Mouse (Mus musculus) MEL-GATA-1-ER (cell line): ENCODE results near the gene Plcl1.

Source experiments
- DNase-seq: peaks from one replicate; pipeline ENCODE4 v3.0.0-alpha.2; 2012; ENCODE audit warnings: low read depth; ENCODE audit errors: extremely low read depth

Plcl1 gene

DNA sequence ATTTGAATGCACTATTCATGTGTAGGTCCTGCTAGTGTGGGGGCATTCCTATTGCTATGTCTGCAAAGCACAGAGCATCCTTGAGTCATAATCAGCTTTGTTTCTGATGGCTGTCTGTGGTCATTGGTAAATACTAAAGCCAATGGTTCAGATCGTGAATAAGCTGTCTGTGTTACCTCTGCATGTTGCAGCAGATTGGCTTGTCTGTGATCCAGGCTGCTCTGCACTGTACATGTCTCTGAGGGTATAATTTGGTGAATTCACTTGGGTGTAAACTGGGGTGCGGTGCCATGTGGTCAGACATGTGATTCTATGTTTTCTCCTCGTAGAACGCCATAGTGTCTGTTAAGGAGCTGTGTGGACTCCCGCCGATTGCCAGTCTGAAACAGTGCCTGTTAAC lies 295.9 kb downstream of the Plcl1 start:
- DNase-seq: no peak

DNA sequence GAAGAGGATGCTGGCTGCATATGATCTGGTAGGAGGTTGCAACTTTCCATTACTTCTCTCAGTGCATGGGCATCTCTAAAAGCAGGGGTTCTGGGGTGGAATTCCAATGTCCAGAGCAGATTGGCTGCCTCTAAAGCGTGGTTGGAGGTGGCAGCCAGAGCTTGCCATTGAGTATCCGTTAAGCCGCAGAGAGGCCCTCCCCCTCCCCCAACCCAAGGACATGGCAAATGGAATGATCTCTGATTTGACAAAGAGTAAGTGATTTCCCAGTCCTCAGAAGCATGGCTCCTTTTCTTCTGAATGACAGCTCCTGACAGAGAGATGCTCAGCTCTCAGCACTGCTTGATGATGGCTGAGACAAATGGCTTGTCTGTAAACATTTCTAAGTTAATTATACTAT lies 296.4 kb downstream of the Plcl1 start:
- DNase-seq: no peak

DNA sequence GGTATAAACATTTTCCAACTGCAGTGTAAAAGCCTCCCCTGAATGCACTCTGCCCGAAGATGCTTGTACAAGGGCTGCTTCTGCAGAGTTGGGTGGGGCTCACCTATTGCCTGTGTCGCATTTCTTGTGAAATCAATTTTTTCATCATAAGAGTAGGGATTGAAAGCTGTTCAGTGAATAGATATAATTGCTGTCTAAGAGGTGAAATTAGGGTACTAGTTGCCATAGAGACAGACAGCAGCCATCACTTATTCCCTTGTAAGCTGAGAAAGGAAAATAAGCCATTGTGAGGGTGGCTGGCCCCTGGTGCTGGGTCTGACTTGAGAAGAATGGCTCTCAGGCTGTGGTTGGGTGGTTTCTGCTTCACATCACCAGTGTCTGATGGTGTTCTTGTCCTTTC lies 299.0 kb downstream of the Plcl1 start:
- DNase-seq: no peak

DNA sequence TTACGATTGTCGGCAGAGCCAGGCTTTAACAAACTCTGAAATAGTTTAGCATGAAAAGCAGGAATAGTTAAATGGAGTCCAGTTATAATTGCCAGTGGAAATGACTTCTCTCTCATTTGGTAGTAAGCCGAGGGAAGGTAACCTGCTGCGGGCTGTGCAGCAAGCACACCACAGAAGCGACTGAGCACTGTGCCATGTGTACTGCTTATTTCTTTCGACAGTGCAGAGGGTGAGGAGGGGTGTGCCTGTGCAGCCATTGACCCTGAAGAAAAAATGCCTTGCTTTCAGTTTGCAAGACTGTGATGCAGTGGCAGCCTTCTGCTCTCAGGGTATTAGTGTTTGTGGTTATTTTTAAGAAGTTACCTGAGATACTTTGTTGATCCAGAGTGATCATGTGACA lies 299.5 kb downstream of the Plcl1 start:
- no peak for DNase-seq

DNA sequence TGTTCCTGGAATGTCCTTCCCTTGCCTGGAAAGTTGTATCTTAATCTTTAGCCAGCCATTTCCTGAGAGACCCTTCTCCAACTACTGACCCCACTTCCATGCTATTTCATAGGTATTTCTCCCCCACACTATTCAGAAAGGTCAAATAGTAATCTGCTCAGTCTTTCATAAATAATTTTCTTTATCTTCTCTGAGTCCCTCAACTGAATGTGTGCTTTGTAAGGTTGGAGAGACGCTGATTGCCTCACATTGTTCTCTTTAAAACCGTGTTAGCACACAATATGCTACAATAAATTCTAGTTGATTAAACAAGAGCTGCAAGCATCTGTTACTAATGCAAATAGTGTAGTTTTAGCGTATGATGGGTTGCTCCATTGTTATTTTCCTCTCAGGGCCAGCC lies 300.0 kb downstream of the Plcl1 start:
- no peak for DNase-seq

DNA sequence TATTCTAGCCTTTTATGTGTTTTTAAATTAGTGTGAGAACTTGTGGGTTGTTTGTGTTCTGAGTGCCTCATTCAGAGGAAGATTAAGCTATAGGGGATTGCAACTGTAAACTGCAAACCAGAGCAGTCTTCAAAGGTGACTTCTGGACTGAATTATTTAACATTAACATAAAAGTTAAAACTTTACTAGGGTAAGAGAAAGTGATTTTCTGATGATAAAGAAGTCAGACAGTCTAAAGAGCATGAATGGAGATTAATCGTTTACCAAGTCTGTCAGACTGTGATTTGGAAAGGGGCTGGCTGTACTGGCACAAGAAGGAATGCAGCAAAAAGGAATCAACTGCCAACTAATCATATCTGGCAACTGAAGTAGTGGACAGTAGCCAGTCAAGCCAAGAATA lies 301.2 kb downstream of the Plcl1 start:
- no peak for DNase-seq

DNA sequence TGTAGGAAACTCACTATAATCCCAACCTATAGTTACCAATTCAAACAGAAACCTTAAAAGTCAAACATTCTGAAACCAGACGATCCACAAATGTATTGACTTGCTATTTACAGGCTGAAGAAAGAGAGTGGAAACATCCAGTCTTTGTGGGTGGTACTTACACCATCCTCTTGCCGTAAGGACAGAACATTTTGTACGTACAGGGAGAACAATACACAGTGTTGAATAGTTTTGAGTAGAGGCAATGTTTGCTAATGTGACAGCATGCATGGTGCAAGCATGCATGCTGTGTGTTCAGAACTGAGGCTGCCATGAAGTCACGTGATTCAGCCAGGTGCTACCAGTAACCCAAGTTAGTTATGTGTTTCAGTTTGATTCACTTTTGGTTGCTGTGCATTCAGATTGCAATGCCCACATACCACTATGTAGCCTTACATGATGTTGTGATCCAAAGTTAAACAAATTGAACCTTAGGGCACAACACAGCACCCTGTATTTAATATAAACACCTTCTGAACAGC lies 311.6 kb downstream of the Plcl1 start:
- DNase-seq: no peak

DNA sequence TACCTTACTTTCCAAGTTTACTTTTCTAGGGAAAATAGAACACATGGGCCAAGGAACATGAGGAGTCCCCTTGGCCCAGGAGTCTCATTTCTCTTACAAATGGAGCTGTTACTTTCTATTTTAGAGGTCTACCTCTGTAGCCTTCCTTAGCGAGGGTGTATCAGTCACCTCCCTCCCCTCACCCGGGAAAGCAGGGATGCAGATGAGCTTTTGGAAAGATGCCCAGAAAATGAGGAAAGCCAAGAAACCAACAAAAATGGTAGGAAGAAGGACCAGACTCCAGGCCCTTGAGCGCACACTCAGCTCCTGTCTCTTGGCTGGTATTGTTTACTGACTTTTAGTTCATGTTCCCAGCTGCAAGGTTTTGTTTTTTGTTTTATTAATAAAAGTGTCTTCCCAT lies 319.7 kb downstream of the Plcl1 start:
- no peak for DNase-seq

GRCm38 (mm10) chr1:55729332-55729731 lies 323.6 kb downstream of the Plcl1 start:
- no peak for DNase-seq

- no peak for DNase-seq
Observed at GRCm38 (mm10) chr1:55732951-55733350, 327.2 kb downstream of the Plcl1 start.

GRCm38 (mm10) chr1:55736054-55736740 lies 330.5 kb downstream of the Plcl1 start:
- peak; percentile 5 for DNase-seq

DNA sequence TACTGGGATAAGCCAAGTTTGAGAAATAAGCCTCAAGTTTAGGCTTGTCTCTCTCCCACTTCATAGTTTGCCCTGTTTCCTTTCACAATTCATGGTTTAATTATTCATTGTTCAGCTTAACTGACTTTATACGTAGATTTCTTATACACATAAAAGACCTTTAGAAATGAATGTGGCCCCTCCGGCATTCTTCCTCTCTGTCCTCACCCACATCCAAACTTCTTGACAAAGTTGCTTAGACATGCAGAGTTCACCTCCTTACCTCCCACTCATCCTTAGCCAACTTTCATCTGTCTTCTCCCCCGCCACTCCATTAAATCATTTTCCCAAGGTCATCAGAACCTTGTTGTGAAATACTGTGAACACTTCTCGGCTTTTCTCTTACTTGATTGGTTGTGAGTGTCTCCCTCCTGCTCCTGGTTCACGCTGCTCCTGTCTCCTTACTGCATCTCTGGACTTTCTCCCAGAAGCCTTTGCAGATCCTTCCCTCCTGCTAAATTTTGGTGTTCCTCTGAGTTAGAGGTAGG lies 331.1 kb downstream of the Plcl1 start:
- no peak for DNase-seq

- no peak for DNase-seq
Observed at GRCm38 (mm10) chr1:55738746-55739365, 333.1 kb downstream of the Plcl1 start.

- DNase-seq: no peak
Observed at GRCm38 (mm10) chr1:55741885-55742284, 336.2 kb downstream of the Plcl1 start.

DNA sequence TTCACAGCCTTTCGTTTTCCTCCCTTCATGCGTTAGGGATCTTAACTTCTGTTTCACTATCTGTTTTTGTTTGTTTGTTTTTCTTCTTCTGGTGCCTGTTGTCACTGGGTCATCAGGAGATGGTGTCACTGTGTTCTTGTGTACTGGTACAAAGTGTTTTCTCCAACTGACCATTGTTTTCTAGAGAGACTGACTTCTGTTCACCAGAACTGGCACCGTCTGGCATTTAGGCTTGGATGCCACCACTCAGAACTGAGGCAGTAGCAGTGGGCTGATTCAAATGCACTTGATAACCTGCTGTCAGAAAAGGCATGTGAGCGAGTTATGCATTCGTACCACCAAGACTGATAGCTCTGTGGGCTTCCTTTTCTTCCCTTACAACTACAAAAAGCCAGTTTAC lies 342.8 kb downstream of the Plcl1 start:
- DNase-seq: no peak

DNA sequence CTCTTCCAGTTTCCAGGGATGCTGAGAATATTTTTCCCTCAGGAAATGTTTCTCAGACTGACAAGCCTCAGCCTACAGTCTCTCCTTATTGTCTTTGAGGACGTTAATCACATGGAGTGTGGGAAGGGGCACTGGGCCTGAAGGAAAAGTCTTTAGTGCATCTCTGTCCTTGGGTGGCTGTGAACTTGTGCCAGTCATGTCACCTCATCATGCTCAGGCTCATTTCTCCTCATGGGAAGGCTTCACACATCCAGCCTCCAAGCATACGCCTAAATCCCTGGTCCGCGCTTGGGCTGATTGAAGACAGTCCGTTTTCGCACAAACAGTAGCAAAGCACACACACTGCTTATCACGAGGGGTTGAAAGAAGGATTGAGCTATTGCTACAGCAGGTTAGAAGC lies 344.0 kb downstream of the Plcl1 start:
- no peak for DNase-seq

DNA sequence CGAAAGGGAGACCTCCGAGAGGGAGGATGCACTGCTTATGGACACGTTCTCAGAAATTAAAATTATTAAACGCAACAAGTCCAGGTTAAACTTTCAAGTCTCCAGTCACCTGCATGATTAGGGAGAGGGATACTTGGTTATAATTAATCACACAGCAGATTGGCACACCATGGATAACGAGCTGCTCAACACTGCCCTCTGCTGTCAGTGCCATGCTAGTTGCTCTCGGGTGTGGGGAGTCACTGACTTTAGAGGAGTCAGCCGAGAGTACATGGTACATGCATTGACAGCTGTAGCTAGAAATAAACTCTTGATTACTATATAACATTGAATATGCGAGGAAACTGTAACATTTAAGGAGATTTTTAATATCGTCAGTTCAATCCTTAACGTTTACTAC lies 350.0 kb downstream of the Plcl1 start:
- DNase-seq: peak; percentile 2

- no peak for DNase-seq
Observed at GRCm38 (mm10) chr1:55762284-55762683, 356.6 kb downstream of the Plcl1 start.

- DNase-seq: no peak
Observed at GRCm38 (mm10) chr1:55763171-55763570, 357.4 kb downstream of the Plcl1 start.

- no peak for DNase-seq
Observed at GRCm38 (mm10) chr1:55766743-55767142, 361.0 kb downstream of the Plcl1 start.

DNA sequence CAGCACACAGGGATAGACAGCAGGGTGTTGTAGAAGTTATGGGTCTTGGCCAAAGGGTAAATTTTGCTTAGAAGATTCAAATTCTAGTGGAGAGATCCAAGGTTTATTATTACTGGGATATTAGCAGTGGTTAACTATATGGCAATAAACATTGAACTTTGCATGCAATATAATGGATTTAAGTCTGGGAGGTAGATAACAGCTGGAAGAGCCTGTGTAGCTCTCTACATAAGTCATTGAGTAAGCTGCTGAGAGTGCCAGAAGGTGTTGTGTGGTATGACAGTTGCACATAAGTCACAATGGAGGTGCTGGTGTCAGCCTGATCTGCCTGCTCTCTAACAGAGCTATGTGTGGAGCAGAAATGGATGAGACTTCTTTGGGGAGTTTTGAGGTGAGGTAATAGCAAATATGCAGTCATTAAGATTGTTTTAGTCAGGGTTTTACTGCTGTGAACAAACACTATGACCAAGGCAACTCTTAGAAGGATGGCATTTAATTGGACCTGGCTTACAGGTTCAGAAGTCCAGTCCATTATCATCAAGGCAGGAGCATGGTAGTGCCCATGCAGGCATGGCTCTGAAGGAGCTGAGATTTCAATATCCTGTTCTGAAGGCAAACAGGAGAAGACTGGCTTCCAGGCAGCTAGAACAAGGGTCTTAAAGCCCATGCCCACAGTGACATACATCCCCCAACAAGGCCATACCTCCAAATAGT lies 364.5 kb downstream of the Plcl1 start:
- no peak for DNase-seq

DNA sequence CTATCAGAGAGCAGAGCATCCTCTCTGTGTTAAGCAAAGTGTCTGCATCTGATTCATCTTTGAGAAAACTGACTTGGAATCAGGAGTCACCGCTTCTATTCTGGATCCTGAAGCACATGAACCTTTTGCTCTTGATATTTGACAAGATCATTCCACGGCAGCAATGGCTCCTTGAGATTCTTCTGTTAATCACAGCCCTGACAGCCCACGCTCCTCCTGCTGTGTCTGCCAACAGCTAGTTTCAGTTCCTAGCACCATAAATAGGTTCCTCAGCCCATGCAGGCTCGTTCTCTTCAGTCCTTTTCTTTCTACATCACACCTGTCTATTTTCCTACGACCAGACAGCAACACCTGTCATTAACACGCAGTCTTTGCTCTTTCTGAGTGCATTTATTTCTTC lies 387.1 kb downstream of the Plcl1 start:
- no peak for DNase-seq
